Mouse (Mus musculus) liver, embryonic 12.5 days (tissue): ENCODE measurements around the gene Stox2. TPM values are rescaled to one million over a fixed set of nuclear protein-coding genes. Genes with fewer than 3 reads are reported as not detected.
A peak's percentile ranks its signal among the peaks of the same experiment; 100 is the strongest.

Experiments used
- ATAC-seq: fragments of 200-750 bp; cut with Nextera tagmentation; 2 replicates; pipeline ENCODE4 v1.8.0; 2017; ENCODE audit warnings: moderate number of reproducible peaks, mild to moderate bottlenecking, moderate library complexity
- H3K27ac ChIP-seq: fragments of 300-500 bp; sonication (generic); 2 replicates; pipeline ENCODE4 v1.5.1; 2016; ENCODE audit warnings: mild to moderate bottlenecking
- H3K27me3 ChIP-seq: fragments of 300-500 bp; sonication (generic); replicated peaks from 2 replicates; pipeline ENCODE4 v1.6.1; 2016; ENCODE audit warnings: mild to moderate bottlenecking, moderate library complexity
- H3K36me3 ChIP-seq: fragments of 300-500 bp; sonication (generic); 2 replicates; pipeline ENCODE4 v1.6.1; 2016; ENCODE audit warnings: mild to moderate bottlenecking, moderate library complexity
- H3K4me1 ChIP-seq: fragments of 300-500 bp; sonication (generic); 2 replicates; pipeline ENCODE4 v1.6.1; 2016
- H3K4me2 ChIP-seq: fragments of 300-500 bp; sonication (generic); 2 replicates; pipeline ENCODE4 v1.6.1; 2016; ENCODE audit warnings: mild to moderate bottlenecking, moderate library complexity
- H3K4me3 ChIP-seq: fragments of 300-500 bp; sonication (generic); 2 replicates; pipeline ENCODE4 v1.5.1; 2016; ENCODE audit warnings: mild to moderate bottlenecking, moderate library complexity
- H3K9ac ChIP-seq: fragments of 300-500 bp; sonication (generic); 2 replicates; pipeline ENCODE4 v1.6.1; 2016; ENCODE audit warnings: mild to moderate bottlenecking, moderate library complexity
- H3K9me3 ChIP-seq: fragments of 300-500 bp; sonication (generic); replicated peaks from 2 replicates; pipeline ENCODE4 v1.6.1; 2016; ENCODE audit warnings: mild to moderate bottlenecking, moderate library complexity
- WGBS: fragments of 180-500 bp; shearing (Covaris S2); methylation state at CpG from one replicate; pipeline ENCODE4 v1.1.7; 2016; ENCODE audit not compliant: insufficient replicate concordance; 5-methylcytosine and 5-hydroxymethylcytosine counted together
- polyA plus RNA-seq: library from polyadenylated mRNA; unstranded; fragments of >200 nt; fragmentation: Nextera tagmentation; extraction: Ambion mirVana; gene quantifications from 2 replicates; pipeline ENCODE4 v1.2.1, GENCODE M21; 2016

The Stox2 gene
- polyA plus RNA-seq, 1 experiment from 2014 or later: 0.89 TPM

DNA sequence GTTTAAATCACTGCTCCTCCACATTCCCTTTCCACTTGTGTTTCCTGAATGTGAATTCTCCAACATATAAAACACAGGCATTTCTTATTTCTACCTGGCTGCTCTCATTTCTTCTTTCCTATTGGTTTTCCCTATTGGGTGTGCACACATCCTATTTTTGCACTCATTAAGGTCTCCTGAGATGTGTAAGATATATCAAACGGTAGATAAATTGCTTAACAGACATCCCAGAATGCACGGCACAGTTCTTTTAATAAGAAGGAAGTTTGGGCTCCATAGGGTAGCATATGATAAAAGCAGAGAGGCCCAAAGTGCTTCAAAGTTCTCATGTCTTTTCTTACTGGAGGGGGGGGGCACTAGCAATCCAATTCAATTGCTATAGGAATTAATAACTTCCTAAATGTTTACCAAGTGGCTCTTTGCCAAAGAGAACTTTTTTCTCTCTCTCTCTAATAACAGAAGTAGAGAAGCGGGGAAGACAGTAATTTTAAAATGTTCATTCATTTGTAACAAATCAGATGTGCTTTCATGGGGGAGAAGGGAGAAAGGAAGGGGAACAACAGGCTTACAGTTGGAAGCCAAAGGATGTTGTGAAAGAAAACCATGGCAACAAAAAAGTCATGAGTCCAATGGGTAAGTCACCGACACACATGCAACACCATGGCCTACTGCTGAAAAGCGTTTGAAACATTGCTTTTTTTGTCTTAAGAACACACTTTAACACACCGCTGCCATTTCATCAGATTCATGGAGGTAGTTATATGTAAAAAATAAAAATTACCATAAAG, 263.2 kb downstream of the Stox2 start:
- Histone ChIP-seq H3K36me3 (no peaks in the 10 kb centered on the region), H3K4me2 (no peak overlapping the region), H3K4me3 (no peak overlapping the region), H3K9ac (no peak overlapping the region), H3K4me1 (no peaks in the 10 kb centered on the region), H3K27ac (no peak overlapping the region), H3K27me3 (no peaks in the 10 kb centered on the region), H3K9me3 (no peaks in the 10 kb centered on the region)
- WGBS: 68% methylated on average over 6 of the region's 6 CpGs
- ATAC-seq: no peak

DNA sequence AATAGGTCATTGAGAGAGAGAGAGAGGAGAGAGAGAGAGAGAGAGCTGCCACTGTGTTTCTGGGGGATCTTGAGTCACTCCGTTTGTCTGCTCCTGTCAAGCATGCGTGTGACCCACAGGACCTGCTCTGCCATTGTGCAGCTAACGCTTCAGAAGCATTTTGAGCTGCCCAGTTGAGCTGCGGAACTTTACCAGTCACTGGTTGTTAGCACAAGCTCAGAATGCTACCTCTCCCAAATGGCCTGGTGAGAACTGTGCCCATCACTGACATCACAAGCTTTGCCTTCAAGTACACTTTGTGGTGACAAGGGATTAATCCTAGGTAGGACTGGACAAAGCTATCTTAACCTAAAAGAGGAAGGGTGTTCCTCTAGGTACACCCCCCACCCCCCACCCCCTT, 263.9 kb downstream of the Stox2 start:
- Histone ChIP-seq H3K4me2 (no peak overlapping the region), H3K4me3 (no peak overlapping the region), H3K27ac (no peak overlapping the region), H3K9me3 (no peaks in the 10 kb centered on the region), H3K27me3 (no peaks in the 10 kb centered on the region), H3K9ac (no peak overlapping the region), H3K4me1 (no peaks in the 10 kb centered on the region), H3K36me3 (no peaks in the 10 kb centered on the region)
- WGBS: 60% methylated on average over 4 of the region's 4 CpGs
- ATAC-seq: no peak

DNA sequence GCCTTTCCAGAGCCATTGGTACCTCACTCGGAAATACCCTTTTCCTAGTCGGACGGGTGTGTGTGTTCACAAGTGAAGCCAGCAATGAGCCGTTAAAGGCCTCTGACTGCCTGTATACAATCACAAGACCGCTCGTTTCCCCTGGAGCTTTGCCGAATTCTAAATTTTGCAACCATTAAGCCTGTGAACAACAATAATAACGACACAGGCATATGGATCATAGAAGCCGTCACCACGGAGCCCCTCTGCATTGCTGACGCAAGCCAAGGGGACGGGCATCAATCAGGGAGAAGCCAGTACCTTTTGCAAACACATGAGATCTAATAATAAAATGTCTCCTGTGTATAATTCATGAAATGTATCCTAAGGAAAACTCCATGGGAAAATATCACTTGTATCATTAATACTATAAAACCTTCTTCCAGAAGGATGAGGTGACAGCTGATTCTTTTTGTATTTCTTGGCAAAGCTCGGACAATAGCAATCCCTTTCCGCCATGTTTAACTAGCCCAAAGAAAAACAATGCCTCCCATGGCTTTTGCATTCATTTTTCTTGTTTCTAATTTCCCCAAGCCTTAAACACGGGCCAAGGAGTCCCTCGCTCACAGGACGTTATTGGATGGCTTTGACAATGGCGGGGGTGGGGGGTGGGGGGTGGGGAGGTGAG, 265.0 kb downstream of the Stox2 start:
- WGBS: 72% methylated on average over 18 of the region's 18 CpGs
- no peaks in the 10 kb centered on the region for H3K4me1 ChIP-seq

DNA sequence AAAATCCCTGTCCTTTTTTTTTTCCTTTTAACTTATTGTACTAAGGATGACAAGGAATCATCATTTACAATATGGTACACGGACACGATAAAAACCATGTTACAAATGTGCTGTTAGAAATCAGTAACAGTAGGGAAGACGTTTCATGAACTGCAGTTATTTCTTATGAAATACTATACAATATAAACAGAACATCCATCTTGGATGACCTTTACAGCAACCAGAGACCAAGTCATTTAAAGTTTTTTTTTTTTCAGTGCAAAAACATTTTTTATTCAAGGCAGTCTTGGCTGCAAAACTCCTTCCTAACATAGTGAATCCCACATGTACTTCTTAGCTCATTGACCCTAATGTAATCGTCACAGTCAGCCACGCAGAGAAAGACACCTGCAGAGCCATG, 266.0 kb downstream of the Stox2 start:
- no peaks in the 10 kb centered on the region for H3K27me3 ChIP-seq
- H3K27ac ChIP-seq: no peak overlapping the region
- no peak overlapping the region for H3K9ac ChIP-seq
- no peak for ATAC-seq
- WGBS: 73% methylated on average over 5 of the region's 5 CpGs
- H3K4me3 ChIP-seq: no peak overlapping the region
- no peaks in the 10 kb centered on the region for H3K4me1 ChIP-seq
- H3K36me3 ChIP-seq: no peaks in the 10 kb centered on the region
- no peaks in the 10 kb centered on the region for H3K9me3 ChIP-seq
- no peak overlapping the region for H3K4me2 ChIP-seq

More for the DNA sequence above, 265.0 kb downstream of the Stox2 start:
- no peaks in the 10 kb centered on the region for H3K27me3 ChIP-seq
- H3K9ac ChIP-seq: no peak overlapping the region
- no peak overlapping the region for H3K4me3 ChIP-seq
- no peaks in the 10 kb centered on the region for H3K36me3 ChIP-seq
- H3K27ac ChIP-seq: no peak overlapping the region
- H3K9me3 ChIP-seq: no peaks in the 10 kb centered on the region
- no peak for ATAC-seq
- H3K4me2 ChIP-seq: no peak overlapping the region

DNA sequence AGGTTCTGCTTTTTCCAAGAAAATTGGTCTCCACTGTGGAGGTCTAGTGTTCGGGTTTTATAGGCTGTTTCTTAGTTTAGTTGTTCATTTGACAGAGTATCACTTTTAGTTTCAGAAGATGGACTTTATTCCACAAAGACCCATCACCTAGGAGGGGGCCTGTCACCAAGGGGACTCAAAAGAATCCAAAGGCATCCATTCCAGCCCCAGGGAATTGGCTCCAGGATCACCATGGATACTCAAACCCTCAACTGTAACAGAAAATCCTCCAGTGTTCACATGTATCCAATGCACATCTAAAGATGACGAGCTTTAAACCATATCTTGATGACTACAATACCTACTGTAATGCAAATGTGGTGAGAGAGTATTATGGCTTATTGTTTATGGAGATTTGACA, 267.4 kb downstream of the Stox2 start:
- Histone ChIP-seq H3K27me3 (no peaks in the 10 kb centered on the region), H3K4me1 (no peaks in the 10 kb centered on the region), H3K9me3 (no peaks in the 10 kb centered on the region), H3K27ac (no peak overlapping the region), H3K9ac (no peak overlapping the region), H3K36me3 (no peaks in the 10 kb centered on the region), H3K4me3 (no peak overlapping the region), H3K4me2 (no peak overlapping the region)
- 62% methylated on average over 2 of the region's 2 CpGs for WGBS
- ATAC-seq: no peak

DNA sequence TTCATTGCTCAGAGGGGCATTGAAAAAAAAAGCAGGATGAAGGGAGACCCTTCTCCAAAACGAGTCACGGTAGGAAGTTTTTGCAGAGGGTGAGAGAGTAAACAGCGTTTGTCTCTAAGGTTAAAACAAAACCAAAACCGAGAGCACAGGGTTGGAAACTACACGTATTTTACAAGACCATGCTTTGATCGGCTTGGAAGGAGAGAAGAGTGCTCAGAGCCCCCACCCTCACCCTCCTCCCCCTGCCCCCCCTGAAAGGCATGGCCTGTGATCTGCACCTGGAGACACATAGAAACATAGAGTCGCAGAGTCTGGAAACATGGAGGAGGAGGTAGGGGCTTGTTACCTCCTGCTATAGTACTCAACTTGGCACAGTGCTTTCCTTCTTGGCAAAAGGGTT, 272.3 kb downstream of the Stox2 start:
- Histone ChIP-seq H3K4me2 (no peak overlapping the region), H3K4me3 (no peak overlapping the region), H3K36me3 (no peaks in the 10 kb centered on the region), H3K27ac (no peak overlapping the region), H3K9ac (no peak overlapping the region), H3K27me3 (no peaks in the 10 kb centered on the region), H3K9me3 (no peaks in the 10 kb centered on the region), H3K4me1 (no peaks in the 10 kb centered on the region)
- 74% methylated on average over 7 of the region's 7 CpGs for WGBS
- ATAC-seq: no peak

DNA sequence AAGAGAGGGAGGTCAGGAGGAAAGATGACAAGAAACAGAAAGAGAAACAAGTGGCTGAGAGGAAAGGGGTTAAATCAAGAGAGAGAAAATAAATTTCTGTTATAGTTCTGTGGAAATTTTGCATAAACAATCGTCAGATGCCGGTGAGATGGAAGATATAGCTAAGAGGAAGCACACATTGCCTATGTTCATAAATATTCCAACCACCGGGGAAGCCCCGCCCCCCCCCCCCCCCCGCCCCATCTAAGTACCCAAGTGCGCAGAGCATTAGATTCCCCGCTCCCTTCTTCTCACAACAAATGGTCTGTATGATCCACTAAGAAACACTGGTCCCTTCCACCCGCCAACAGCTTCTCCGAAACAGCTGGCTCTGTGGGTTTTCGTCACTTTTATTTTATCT, 273.3 kb downstream of the Stox2 start:
- Histone ChIP-seq H3K36me3 (no peaks in the 10 kb centered on the region), H3K9me3 (no peaks in the 10 kb centered on the region), H3K4me3 (no peak overlapping the region), H3K9ac (no peak overlapping the region), H3K4me1 (no peaks in the 10 kb centered on the region), H3K27me3 (no peaks in the 10 kb centered on the region), H3K4me2 (no peak overlapping the region), H3K27ac (no peak overlapping the region)
- no peak for ATAC-seq
- WGBS: 70% methylated on average over 10 of the region's 10 CpGs

DNA sequence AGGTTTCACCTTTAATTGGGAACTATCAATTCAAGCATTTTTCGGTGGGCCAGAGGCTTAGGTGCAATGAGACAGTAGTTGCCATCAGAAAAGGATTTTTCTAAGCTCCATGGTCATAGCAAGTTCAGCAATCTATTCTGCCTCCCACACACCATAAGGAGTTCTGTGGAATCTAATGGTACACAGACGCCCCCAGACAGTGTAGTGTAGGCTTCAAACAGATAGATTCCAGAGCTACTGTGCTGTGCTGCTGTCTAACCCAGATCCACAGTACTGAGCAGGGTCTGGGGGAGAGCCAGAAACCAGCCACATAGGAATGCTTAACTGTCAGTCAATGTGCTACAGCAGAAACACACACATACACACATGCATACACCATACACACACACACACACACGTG, 285.5 kb downstream of the Stox2 start:
- no peaks in the 10 kb centered on the region for H3K9me3 ChIP-seq
- no peak for ATAC-seq
- no peaks in the 10 kb centered on the region for H3K36me3 ChIP-seq
- H3K4me2 ChIP-seq: no peak overlapping the region
- 54% methylated on average over 3 of the region's 3 CpGs for WGBS
- H3K27me3 ChIP-seq: no peaks in the 10 kb centered on the region
- no peak overlapping the region for H3K4me3 ChIP-seq
- no peaks in the 10 kb centered on the region for H3K4me1 ChIP-seq
- H3K9ac ChIP-seq: no peak overlapping the region
- no peak overlapping the region for H3K27ac ChIP-seq

DNA sequence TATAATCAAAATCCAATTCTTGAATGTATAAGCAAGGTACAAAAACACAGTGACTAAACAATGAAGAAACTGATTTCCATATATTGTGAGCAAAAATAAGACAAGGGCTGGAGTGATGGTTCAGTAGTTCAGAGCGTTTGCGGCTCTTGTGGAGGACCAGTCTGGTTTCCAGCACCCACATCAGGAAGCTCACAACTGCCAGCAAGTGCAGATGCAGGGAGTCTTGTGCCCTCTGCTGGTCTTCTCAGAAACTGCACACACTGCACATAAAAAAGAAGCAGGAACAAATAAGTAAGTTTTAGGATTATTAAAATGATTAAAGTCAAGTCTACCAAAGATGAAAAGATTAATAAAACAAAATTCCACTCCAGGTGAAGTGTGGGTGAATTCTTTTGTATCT, 291.6 kb downstream of the Stox2 start:
- WGBS: 75% methylated on average over 2 of the region's 2 CpGs
- H3K4me1 ChIP-seq: no peaks in the 10 kb centered on the region
- H3K4me3 ChIP-seq: no peak overlapping the region
- no peak overlapping the region for H3K9ac ChIP-seq
- H3K9me3 ChIP-seq: no peaks in the 10 kb centered on the region
- no peak for ATAC-seq
- H3K27ac ChIP-seq: no peak overlapping the region
- no peaks in the 10 kb centered on the region for H3K36me3 ChIP-seq
- H3K4me2 ChIP-seq: no peak overlapping the region
- H3K27me3 ChIP-seq: no peaks in the 10 kb centered on the region

DNA sequence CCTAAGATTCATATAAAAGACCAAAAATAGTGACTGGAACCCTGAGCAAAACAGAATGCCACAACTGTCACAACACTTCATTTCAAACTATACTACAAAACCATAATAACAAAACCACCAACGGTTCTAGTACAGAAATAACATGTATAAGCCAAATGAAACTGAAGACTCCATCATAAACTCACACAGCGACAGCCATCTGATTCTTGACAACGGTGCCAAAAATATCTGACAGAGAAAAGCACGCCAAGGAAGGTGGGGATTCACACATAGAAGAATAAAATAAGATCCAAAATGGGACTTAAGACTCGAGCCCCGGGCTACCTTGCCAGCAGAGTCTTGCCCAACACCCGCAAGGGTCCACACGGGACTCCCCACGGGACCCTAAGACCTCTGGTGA, 300.9 kb downstream of the Stox2 start:
- no peak overlapping the region for H3K27ac ChIP-seq
- H3K36me3 ChIP-seq: no peaks in the 10 kb centered on the region
- no peaks in the 10 kb centered on the region for H3K27me3 ChIP-seq
- no peak overlapping the region for H3K4me2 ChIP-seq
- ATAC-seq: no peak
- H3K9me3 ChIP-seq: no peaks in the 10 kb centered on the region
- no peaks in the 10 kb centered on the region for H3K4me1 ChIP-seq
- H3K4me3 ChIP-seq: no peak overlapping the region
- WGBS: 84% methylated on average over 9 of the region's 9 CpGs
- no peak overlapping the region for H3K9ac ChIP-seq

DNA sequence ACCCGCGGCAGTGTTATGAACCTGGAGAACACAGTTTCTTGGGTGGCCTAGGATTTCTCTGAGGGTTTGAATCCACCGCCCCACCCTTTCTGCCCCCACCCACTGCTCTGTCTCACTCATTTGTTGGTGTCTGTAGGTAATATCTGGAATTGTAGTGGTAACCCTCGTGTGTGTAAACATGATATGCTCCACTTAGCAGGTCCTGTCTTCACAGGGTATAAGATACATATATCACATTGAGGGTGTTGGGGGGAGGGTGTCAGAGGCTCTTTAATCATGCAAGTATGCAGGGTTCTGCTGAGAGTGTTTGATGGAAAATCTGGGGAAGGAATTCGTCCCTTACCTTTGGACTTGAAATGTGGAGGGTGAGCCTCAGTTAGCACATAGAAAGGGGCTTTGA, 310.1 kb downstream of the Stox2 start:
- Histone ChIP-seq H3K4me3 (no peak overlapping the region), H3K27me3 (0 out of 2 replicates have a peak, but pooled peaks cover 22% of the 10 kb centered on the region), H3K4me1 (no peaks in the 10 kb centered on the region), H3K36me3 (no peaks in the 10 kb centered on the region), H3K4me2 (no peak overlapping the region), H3K9me3 (no peaks in the 10 kb centered on the region), H3K27ac (no peak overlapping the region), H3K9ac (no peak overlapping the region)
- 25% methylated on average over 5 of the region's 5 CpGs for WGBS
- no peak for ATAC-seq

DNA sequence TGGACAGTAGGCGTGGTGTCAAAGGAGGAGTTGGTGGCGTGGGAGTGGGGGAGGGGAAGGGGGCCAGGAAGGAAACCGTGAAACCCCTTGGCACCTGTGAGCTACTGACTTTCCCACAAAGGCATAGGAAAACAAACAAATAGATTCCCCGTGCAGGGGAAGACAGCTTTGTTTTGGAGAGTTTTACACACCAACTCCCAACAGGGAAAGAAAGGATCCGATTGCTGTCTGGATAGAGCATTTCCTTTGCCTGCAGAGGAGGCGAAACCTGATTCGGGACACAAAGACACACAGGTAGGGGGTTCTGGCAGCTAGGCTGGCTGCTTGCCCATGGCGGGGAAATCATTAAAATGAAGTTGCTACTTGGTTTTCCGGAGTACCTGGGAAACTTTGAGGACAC, 310.6 kb downstream of the Stox2 start:
- H3K9ac ChIP-seq: no peak overlapping the region
- H3K4me2 ChIP-seq: peak overlapping the region; percentile 36
- 0 out of 2 replicates have a peak, but pooled peaks cover 22% of the 10 kb centered on the region for H3K27me3 ChIP-seq
- WGBS: 12% methylated on average over 9 of the region's 9 CpGs
- H3K9me3 ChIP-seq: no peaks in the 10 kb centered on the region
- no peak overlapping the region for H3K27ac ChIP-seq
- no peak overlapping the region for H3K4me3 ChIP-seq
- no peaks in the 10 kb centered on the region for H3K4me1 ChIP-seq
- H3K36me3 ChIP-seq: no peaks in the 10 kb centered on the region
- ATAC-seq: no peak
